Mouse (Mus musculus): ENCODE measurements around the gene Krt78. TPM values are rescaled to one million over a fixed set of nuclear protein-coding genes. Genes with fewer than 3 reads are reported as not detected.

Gene Krt78
- total RNA-seq, 2 experiments from 2014 or later: not detected

- peak; percentile 93 to 99 for DNase-seq (ENCODE audit: low spot score in 2 of 2)
Observed at GRCm38 (mm10) chr15:101973414-101974077, 19.5 kb upstream of the Krt78 start.

- peak in 1 of 2 experiments; percentile 43 for DNase-seq (ENCODE audit: low spot score in 2 of 2)
Observed at GRCm38 (mm10) chr15:101970536-101970935, 16.4 kb upstream of the Krt78 start.

- DNase-seq (ENCODE audit: low spot score in 2 of 2): no peak
Observed at GRCm38 (mm10) chr15:101966808-101967207, 12.7 kb upstream of the Krt78 start.

GRCm38 (mm10) chr15:101958891-101959290, 4.8 kb upstream of the Krt78 start:
- no peak for DNase-seq (ENCODE audit: low spot score in 2 of 2)

GRCm38 (mm10) chr15:101952733-101953474, 1.2 kb downstream of the Krt78 start:
- no peak for DNase-seq (ENCODE audit: low spot score in 2 of 2)

GRCm38 (mm10) chr15:101945430-101945829, 8.7 kb downstream of the Krt78 start:
- DNase-seq (ENCODE audit: low spot score in 2 of 2): no peak

GRCm38 (mm10) chr15:101941948-101942347, 12.1 kb downstream of the Krt78 start:
- DNase-seq (ENCODE audit: low spot score in 2 of 2): peak in 1 of 2 experiments; percentile 6

- no peak for DNase-seq (ENCODE audit: low spot score in 2 of 2)
Observed at GRCm38 (mm10) chr15:101940274-101940829, 13.7 kb downstream of the Krt78 start, which contains the start of gene Krt79. Gene Krt79, minus strand, starts transcription at chr15:101940324.

GRCm38 (mm10) chr15:101938600-101939308, 15.3 kb downstream of the Krt78 start:
- DNase-seq (ENCODE audit: low spot score in 2 of 2): no peak

- no peak for DNase-seq (ENCODE audit: low spot score in 2 of 2)
Observed at GRCm38 (mm10) chr15:101933024-101933423, 21.1 kb downstream of the Krt78 start.

- no peak for DNase-seq (ENCODE audit: low spot score in 2 of 2)
Observed at GRCm38 (mm10) chr15:101929666-101930065, 24.4 kb downstream of the Krt78 start.

GRCm38 (mm10) chr15:101929087-101929486, 25.0 kb downstream of the Krt78 start:
- DNase-seq (ENCODE audit: low spot score in 2 of 2): no peak

- no peak for DNase-seq (ENCODE audit: low spot score in 2 of 2)
Observed at GRCm38 (mm10) chr15:101927340-101928080, 26.6 kb downstream of the Krt78 start.

GRCm38 (mm10) chr15:101925041-101925440, 29.0 kb downstream of the Krt78 start:
- DNase-seq (ENCODE audit: low spot score in 2 of 2): no peak

- DNase-seq (ENCODE audit: low spot score in 2 of 2): no peak
Observed at GRCm38 (mm10) chr15:101924635-101925034, 29.5 kb downstream of the Krt78 start, which contains the start of gene Krt4. Gene Krt4, minus strand, starts transcription at chr15:101924735.

GRCm38 (mm10) chr15:101922296-101922695, 31.8 kb downstream of the Krt78 start:
- no peak for DNase-seq (ENCODE audit: low spot score in 2 of 2)

GRCm38 (mm10) chr15:101916072-101916471, 38.0 kb downstream of the Krt78 start:
- no peak for DNase-seq (ENCODE audit: low spot score in 2 of 2)

- no peak for DNase-seq (ENCODE audit: low spot score in 2 of 2)
Observed at GRCm38 (mm10) chr15:101904849-101905248, 49.2 kb downstream of the Krt78 start.

GRCm38 (mm10) chr15:101902171-101903149, 51.6 kb downstream of the Krt78 start:
- no peak for DNase-seq (ENCODE audit: low spot score in 2 of 2)
